Mouse (Mus musculus) hindbrain, postnatal 0 days (tissue): Measurements from ENCODE around the gene Cacnb4. TPM values are rescaled to one million over a fixed set of nuclear protein-coding genes. Genes with fewer than 3 reads are reported as not detected.

Experiments used
- ATAC-seq: fragments of 200-750 bp; cut with Nextera tagmentation; 2 replicates; pipeline ENCODE4 v1.8.0; 2017; ENCODE audit warnings: mild to moderate bottlenecking, moderate TSS enrichment, moderate library complexity
- DNase-seq: peaks from one replicate; pipeline ENCODE4 v3.0.0-alpha.2; 2015; ENCODE audit warnings: low spot score
- H3K27ac ChIP-seq: fragments of 300-500 bp; sonication (generic); 2 replicates; pipeline ENCODE4 v1.5.1; 2014; ENCODE audit warnings: mild to moderate bottlenecking
- H3K27me3 ChIP-seq: fragments of 300-500 bp; sonication (generic); 2 replicates; pipeline ENCODE4 v1.6.1; 2014; ENCODE audit warnings: low read length, mixed read lengths; ENCODE audit not compliant: insufficient read depth
- H3K36me3 ChIP-seq: fragments of 300-500 bp; sonication (generic); 2 replicates; pipeline ENCODE4 v1.6.1; 2014; ENCODE audit warnings: low read length, mixed read lengths; ENCODE audit not compliant: insufficient read depth
- H3K4me1 ChIP-seq: fragments of 300-500 bp; sonication (generic); 2 replicates; pipeline ENCODE4 v1.6.1; 2014; ENCODE audit warnings: antibody characterized with exemption, low read length, mixed read lengths; ENCODE audit not compliant: insufficient read depth
- H3K4me2 ChIP-seq: fragments of 300-500 bp; sonication (generic); 2 replicates; pipeline ENCODE4 v1.6.1; 2014; ENCODE audit warnings: low read depth, mild to moderate bottlenecking, low read length, moderate library complexity, mixed read lengths
- H3K4me3 ChIP-seq: fragments of 300-500 bp; sonication (generic); 2 replicates; pipeline ENCODE4 v1.5.1; 2014; ENCODE audit warnings: low read length
- H3K9ac ChIP-seq: fragments of 300-500 bp; sonication (generic); replicated peaks from 2 replicates; pipeline ENCODE4 v1.6.1; 2014; ENCODE audit warnings: mild to moderate bottlenecking, low read length, moderate library complexity, mixed read lengths
- H3K9me3 ChIP-seq: fragments of 300-500 bp; sonication (generic); 2 replicates; pipeline ENCODE4 v1.6.1; 2016; ENCODE audit warnings: low read length, mixed read lengths
- CTCF ChIP-seq: IDR thresholded peaks from 2 replicates; pipeline ENCODE4 v1.5.1; 2016; ENCODE audit warnings: antibody characterized with exemption, control low read depth, low read depth
- WGBS: fragments of 180-500 bp; shearing (Covaris S2); extraction: QIAGEN DNeasy Blood & Tissue Kit; methylation state at CpG from one replicate; pipeline ENCODE4 v1.1.7; 2014; 5-methylcytosine and 5-hydroxymethylcytosine counted together
- polyA plus RNA-seq: library from polyadenylated mRNA; unstranded; fragments of >200 nt; fragmentation: Nextera tagmentation; extraction: Ambion mirVana; gene quantifications from 2 replicates; pipeline ENCODE4 v1.2.1, GENCODE M21; 2015
- total RNA-seq: library from RNA; depleted of rRNA; stranded (reverse); fragments of >200 nt; gene quantifications from 2 replicates; pipeline ENCODE4 v1.2.3, GENCODE M21; 2014

Gene Cacnb4
- total and polyA plus RNA-seq, 2 experiments from 2014 or later = 9.7 to 12.8 TPM

GRCm38 (mm10) chr2:52563277-52563676, 113.4 kb downstream of the Cacnb4 start:
- no peak for DNase-seq
- TF ChIP-seq CTCF = no peak
- no peaks in the 10 kb centered on the region for H3K4me1 ChIP-seq
- ATAC-seq = no peak
- H3K4me3 ChIP-seq = no peak overlapping the region
- 90% methylated on average over 5 of the region's 5 CpGs for WGBS
- H3K9me3 ChIP-seq = no peaks in the 10 kb centered on the region
- H3K27ac ChIP-seq = no peak overlapping the region
- no peaks in the 10 kb centered on the region for H3K36me3 ChIP-seq
- H3K4me2 ChIP-seq = no peak overlapping the region
- H3K27me3 ChIP-seq = no peaks in the 10 kb centered on the region
- H3K9ac ChIP-seq = no peak overlapping the region

DNA sequence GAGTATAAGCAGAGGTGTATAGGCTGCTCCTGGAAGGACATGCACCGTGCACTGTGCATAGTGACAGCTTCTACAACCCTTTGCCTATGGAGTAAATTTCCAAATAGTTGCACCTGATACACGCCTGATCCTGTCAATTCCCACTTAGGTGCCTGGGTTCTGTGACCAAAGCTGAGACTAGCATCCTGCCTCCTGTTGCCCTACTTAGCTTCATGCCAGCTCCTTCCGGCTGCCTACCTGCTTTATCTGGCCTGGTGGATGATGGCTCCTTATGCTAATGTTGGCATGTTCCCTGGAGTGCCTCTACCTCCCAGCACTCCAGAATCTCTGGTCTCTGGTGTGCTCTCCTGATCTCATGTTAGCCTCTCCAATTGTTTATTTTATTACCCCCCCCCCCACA, 114.3 kb downstream of the Cacnb4 start:
- H3K4me1 ChIP-seq = no peaks in the 10 kb centered on the region
- no peak overlapping the region for H3K27ac ChIP-seq
- ATAC-seq (no peak), DNase-seq (no peak)
- no peaks in the 10 kb centered on the region for H3K36me3 ChIP-seq
- H3K9me3 ChIP-seq = no peaks in the 10 kb centered on the region
- no peak overlapping the region for H3K4me2 ChIP-seq
- no peaks in the 10 kb centered on the region for H3K27me3 ChIP-seq
- no peak overlapping the region for H3K9ac ChIP-seq
- WGBS = 88% methylated on average over 3 of the region's 3 CpGs
- H3K4me3 ChIP-seq = no peak overlapping the region
- no peak for TF ChIP-seq CTCF

GRCm38 (mm10) chr2:52561137-52561536, 115.5 kb downstream of the Cacnb4 start:
- Histone ChIP-seq H3K4me3 (no peak overlapping the region), H3K4me2 (no peak overlapping the region), H3K27me3 (no peaks in the 10 kb centered on the region), H3K27ac (no peak overlapping the region), H3K9me3 (no peaks in the 10 kb centered on the region), H3K36me3 (no peaks in the 10 kb centered on the region), H3K9ac (no peak overlapping the region), H3K4me1 (peaks cover 3% of the 10 kb centered on the region; the same call in 1 of the 2 replicates)
- WGBS = 85% methylated on average over 7 of the region's 7 CpGs
- no peak for ATAC-seq
- no peak for TF ChIP-seq CTCF
- no peak for DNase-seq

DNA sequence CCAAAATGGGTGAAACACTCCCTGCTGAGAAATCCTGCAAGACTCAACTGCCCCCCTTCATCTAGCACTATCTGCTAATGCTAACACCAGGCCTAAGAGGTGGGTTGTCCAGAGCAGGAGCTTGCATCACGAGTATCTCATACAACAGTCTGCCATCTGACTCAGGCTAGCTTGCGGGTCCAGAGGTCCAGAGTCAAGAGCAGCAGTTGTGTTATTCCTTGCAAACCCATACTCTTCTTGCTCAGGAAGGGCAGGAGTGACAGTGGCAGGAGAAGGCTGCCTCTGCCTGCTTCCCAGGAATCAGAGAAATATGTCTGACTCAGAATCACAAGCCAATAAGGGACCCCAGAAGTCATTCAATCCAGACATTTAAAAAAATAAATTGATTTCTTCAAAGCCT, 116.4 kb downstream of the Cacnb4 start:
- Histone ChIP-seq H3K27me3 (no peaks in the 10 kb centered on the region), H3K4me1 (peaks cover 3% of the 10 kb centered on the region; the same call in 1 of the 2 replicates), H3K27ac (no peak overlapping the region), H3K9ac (no peak overlapping the region), H3K4me3 (no peak overlapping the region), H3K4me2 (no peak overlapping the region), H3K9me3 (no peaks in the 10 kb centered on the region), H3K36me3 (no peaks in the 10 kb centered on the region)
- WGBS = 83% methylated on average over 2 of the region's 2 CpGs
- no peak for DNase-seq
- no peak for TF ChIP-seq CTCF
- no peak for ATAC-seq

GRCm38 (mm10) chr2:52558411-52558810, 118.2 kb downstream of the Cacnb4 start:
- whole genome bisulfite sequencing = 20% methylated on average over 8 of the region's 8 CpGs
- peak; percentile 96 for ATAC-seq

GRCm38 (mm10) chr2:52557503-52558275, 118.9 kb downstream of the Cacnb4 start:
- 13% methylated on average over 12 of the region's 12 CpGs for WGBS
- peaks cover 3% of the 10 kb centered on the region; the same call in 1 of the 2 replicates for H3K4me1 ChIP-seq
- peak overlapping the region; percentile 62 for H3K4me2 ChIP-seq
- ATAC-seq = peak; percentile 78
- peak overlapping the region; percentile 63; the same call in 1 of the 2 replicates for H3K9ac ChIP-seq
- peak overlapping the region; percentile 62 for H3K27ac ChIP-seq
- no peaks in the 10 kb centered on the region for H3K27me3 ChIP-seq
- H3K9me3 ChIP-seq = no peaks in the 10 kb centered on the region
- peak; percentile 61 for DNase-seq
- H3K36me3 ChIP-seq = no peaks in the 10 kb centered on the region
- TF ChIP-seq CTCF = no peak
- H3K4me3 ChIP-seq = peak overlapping the region; percentile 49

More at GRCm38 (mm10) chr2:52558411-52558810, 118.2 kb downstream of the Cacnb4 start:
- H3K4me3 ChIP-seq = peak overlapping the region; percentile 49
- peak; percentile 85 for DNase-seq
- no peak for TF ChIP-seq CTCF
- peak overlapping the region; percentile 62 for H3K4me2 ChIP-seq
- peak overlapping the region; percentile 63; the same call in 1 of the 2 replicates for H3K9ac ChIP-seq
- H3K36me3 ChIP-seq = no peaks in the 10 kb centered on the region
- H3K27me3 ChIP-seq = no peaks in the 10 kb centered on the region
- peaks cover 3% of the 10 kb centered on the region; the same call in 1 of the 2 replicates for H3K4me1 ChIP-seq
- H3K9me3 ChIP-seq = no peaks in the 10 kb centered on the region
- peak overlapping the region; percentile 62 for H3K27ac ChIP-seq

- peak overlapping the region; percentile 49 for H3K4me3 ChIP-seq
- no peak for ATAC-seq
- H3K27me3 ChIP-seq = no peaks in the 10 kb centered on the region
- H3K4me1 ChIP-seq = peaks cover 3% of the 10 kb centered on the region; the same call in 1 of the 2 replicates
- DNase-seq = peak; percentile 7
- H3K36me3 ChIP-seq = no peaks in the 10 kb centered on the region
- peak overlapping the region; percentile 62 for H3K4me2 ChIP-seq
- H3K9me3 ChIP-seq = no peaks in the 10 kb centered on the region
- TF ChIP-seq CTCF = no peak
- 0 out of 2 replicates have a peak overlapping the region, but pooled peaks have one; percentile 63 for H3K9ac ChIP-seq
- 55% methylated on average over 4 of the region's 4 CpGs for WGBS
- peak overlapping the region; percentile 62; the same call in 1 of the 2 replicates for H3K27ac ChIP-seq
Measured at GRCm38 (mm10) chr2:52556961-52557326, 119.7 kb downstream of the Cacnb4 start.
